Mouse (Mus musculus) stomach, postnatal 0 days (tissue): ENCODE results near the gene Tbl3.

Experiments
- CTCF ChIP-seq: IDR thresholded peaks from 2 replicates; pipeline ENCODE4 v1.5.1; 2016; ENCODE audit warnings: antibody characterized with exemption, low read depth, mild to moderate bottlenecking, moderate library complexity
- EP300 ChIP-seq: optimal IDR thresholded peaks from 2 replicates; pipeline ENCODE3; 2016; ENCODE audit warnings: antibody characterized with exemption

- TF ChIP-seq CTCF: no peak
- no peak for TF ChIP-seq EP300
These were observed 15.1 kb downstream of the Tbl3 start for GRCm38 (mm10) chr17:24692385-24692784.
